Mouse (Mus musculus) kidney, adult 2 months (tissue): ENCODE measurements around the gene 6820408C15Rik. TPM values are rescaled to one million over a fixed set of nuclear protein-coding genes. Genes with fewer than 3 reads are reported as not detected.
A peak's percentile ranks its signal among the peaks of the same experiment; 100 is the strongest.
"Not testable (repeated sequence)": the region's sequence is repeated elsewhere in the genome, so short reads cannot be mapped to it uniquely, and the experiment has no call there.

Experiments used
- DNase-seq: peaks from one replicate; pipeline ENCODE4 v3.0.0; 2021
- H3K27ac ChIP-seq: fragments of 200-500 bp; 2 replicates; pipeline ENCODE4 v1.5.1; 2012; ENCODE audit warnings: low read depth, low read length, control low read depth, inconsistent platforms; ENCODE audit not compliant: insufficient read depth
- H3K27me3 ChIP-seq: fragments of 200-500 bp; replicated peaks from 2 replicates; pipeline ENCODE4 v1.6.1; 2012; ENCODE audit warnings: mild to moderate bottlenecking, moderate library complexity, low read length, inconsistent platforms; ENCODE audit not compliant: control insufficient read depth, insufficient read depth
- H3K36me3 ChIP-seq: fragments of 200-500 bp; 2 replicates; pipeline ENCODE4 v1.6.1; 2012; ENCODE audit warnings: mild to moderate bottlenecking, moderate library complexity, low read length, inconsistent platforms; ENCODE audit not compliant: control insufficient read depth, insufficient read depth
- H3K4me1 ChIP-seq: fragments of 200-500 bp; 2 replicates; pipeline ENCODE4 v1.6.1; 2011; ENCODE audit warnings: low read length; ENCODE audit not compliant: control insufficient read depth, insufficient read depth
- H3K4me3 ChIP-seq: fragments of 200-500 bp; 2 replicates; pipeline ENCODE4 v1.5.1; 2011; ENCODE audit warnings: mild to moderate bottlenecking, low read depth, low read length, control low read depth; ENCODE audit not compliant: insufficient read depth
- CTCF ChIP-seq: fragments of 200-500 bp; conservative IDR thresholded peaks from 2 replicates; pipeline ENCODE4 v1.5.1; 2011; ENCODE audit warnings: low read depth, mild to moderate bottlenecking, control low read depth, low read length, moderate library complexity, mixed read lengths; ENCODE audit not compliant: insufficient read depth, insufficient read length
- POLR2A ChIP-seq: fragments of 200-500 bp; IDR thresholded peaks from one replicate; pipeline ENCODE4 v1.6.1; 2011; ENCODE audit warnings: low read depth, low read length, control low read depth
- WGBS: fragments of 180-500 bp; shearing (Covaris S2); methylation state at CpG from one replicate; pipeline ENCODE4 v1.1.7; 2018; 5-methylcytosine and 5-hydroxymethylcytosine counted together
- polyA plus RNA-seq: library from polyadenylated mRNA; depleted of rRNA; stranded (reverse); fragments of >200 nt; gene quantifications from 2 replicates; pipeline ENCODE4 v1.2.3, GENCODE M21; 2012

The 6820408C15Rik gene
- polyA plus RNA-seq, 1 experiment: 0.78 TPM

- TF ChIP-seq POLR2A (no peak), CTCF (no peak)
- no peak overlapping the region for H3K27ac ChIP-seq
- H3K27me3 ChIP-seq: no peaks in the 10 kb centered on the region
- no peaks in the 10 kb centered on the region for H3K4me1 ChIP-seq
- no peak for DNase-seq
- no peak overlapping the region for H3K4me3 ChIP-seq
- H3K36me3 ChIP-seq: no peaks in the 10 kb centered on the region
- 15% methylated on average over 12 of the region's 12 CpGs for WGBS
Observed at GRCm38 (mm10) chr2:152427493-152427892, 12.1 kb downstream of the 6820408C15Rik start.

GRCm38 (mm10) chr2:152428481-152428880, 13.1 kb downstream of the 6820408C15Rik start:
- 74% methylated on average over 2 of the region's 2 CpGs for WGBS
- not testable (repeated sequence) for H3K27ac ChIP-seq, H3K4me3 ChIP-seq, DNase-seq, H3K27me3 ChIP-seq, H3K4me1 ChIP-seq, H3K36me3 ChIP-seq

GRCm38 (mm10) chr2:152436405-152436901, 21.1 kb downstream of the 6820408C15Rik start:
- TF ChIP-seq CTCF: no peak
- TF ChIP-seq POLR2A: no peak
- H3K4me3 ChIP-seq: no peak overlapping the region
- H3K36me3 ChIP-seq: no peaks in the 10 kb centered on the region
- H3K27ac ChIP-seq: 0 out of 2 replicates have a peak overlapping the region, but pooled peaks have one; percentile 17
- H3K27me3 ChIP-seq: no peaks in the 10 kb centered on the region
- 47% methylated on average over 7 of the region's 7 CpGs for WGBS
- H3K4me1 ChIP-seq: peaks cover 15% of the 10 kb centered on the region
- peak; percentile 72 for DNase-seq

- H3K27ac ChIP-seq: 0 out of 2 replicates have a peak overlapping the region, but pooled peaks have one; percentile 13
- TF ChIP-seq CTCF (peak; percentile 82), POLR2A (no peak)
- 4% methylated on average over 23 of the region's 23 CpGs for WGBS
- H3K4me3 ChIP-seq: peak overlapping the region; percentile 29; the same call in 1 of the 2 replicates
- no peaks in the 10 kb centered on the region for H3K36me3 ChIP-seq
- H3K4me1 ChIP-seq: peaks cover 15% of the 10 kb centered on the region
- peak; percentile 81 for DNase-seq
- no peaks in the 10 kb centered on the region for H3K27me3 ChIP-seq
Observed at GRCm38 (mm10) chr2:152436983-152437860, 21.8 kb downstream of the 6820408C15Rik start.

- WGBS: 85% methylated on average over 1 of the region's 1 CpGs
- Histone ChIP-seq H3K36me3 (no peaks in the 10 kb centered on the region), H3K4me3 (no peak overlapping the region), H3K27ac (no peak overlapping the region), H3K27me3 (no peaks in the 10 kb centered on the region), H3K4me1 (peaks cover 15% of the 10 kb centered on the region)
- no peak for DNase-seq
- TF ChIP-seq POLR2A (no peak), CTCF (no peak)
Observed at GRCm38 (mm10) chr2:152438963-152439362, 23.6 kb downstream of the 6820408C15Rik start.

- 98% methylated on average over 2 of the region's 2 CpGs for WGBS
- no peak for TF ChIP-seq POLR2A
- no peak for TF ChIP-seq CTCF
- DNase-seq: no peak
Observed at GRCm38 (mm10) chr2:152439833-152440232, 24.4 kb downstream of the 6820408C15Rik start.

GRCm38 (mm10) chr2:152442322-152442721, 26.9 kb downstream of the 6820408C15Rik start:
- no peaks in the 10 kb centered on the region for H3K27me3 ChIP-seq
- 49% methylated on average over 4 of the region's 4 CpGs for WGBS
- no peak for DNase-seq
- peaks cover 1% of the 10 kb centered on the region for H3K4me1 ChIP-seq
- H3K36me3 ChIP-seq: no peaks in the 10 kb centered on the region
- H3K27ac ChIP-seq: no peak overlapping the region
- TF ChIP-seq POLR2A (no peak), CTCF (no peak)
- no peak overlapping the region for H3K4me3 ChIP-seq

More at GRCm38 (mm10) chr2:152439833-152440232, 24.4 kb downstream of the 6820408C15Rik start:
- Histone ChIP-seq H3K27ac (no peak overlapping the region), H3K4me3 (no peak overlapping the region), H3K36me3 (no peaks in the 10 kb centered on the region), H3K27me3 (no peaks in the 10 kb centered on the region), H3K4me1 (peaks cover 15% of the 10 kb centered on the region)
